Mouse (Mus musculus): Measurements from ENCODE around the gene Fubp3. TPM values are rescaled to one million over a fixed set of nuclear protein-coding genes. Genes with fewer than 3 reads are reported as not detected.

Gene Fubp3
- polyA plus RNA-seq (2012; fragmentation: generic; extraction: Trizol): 29.9 TPM
- long read RNA-seq, experiment 1, transcript Fubp3-205 (1 exons, 2,342 nt): major isoform, 16 of 35 reads
- long read RNA-seq, experiment 1, partial matches to known transcripts: 3 of 35 reads
- long read RNA-seq, experiment 1, other reads (novel, unspliced or antisense): 9 of 35 reads
- long read RNA-seq, experiment 2, transcript Fubp3-201 (18 exons, 3,648 nt): minor isoform, 56 of 299 reads
- long read RNA-seq, experiment 2, transcript Fubp3-202 (19 exons, 3,268 nt): major isoform, 92 of 299 reads
- long read RNA-seq, experiment 2, partial matches to known transcripts: 44 of 299 reads
- long read RNA-seq, experiment 2, other reads (novel, unspliced or antisense): 104 of 299 reads

DNA sequence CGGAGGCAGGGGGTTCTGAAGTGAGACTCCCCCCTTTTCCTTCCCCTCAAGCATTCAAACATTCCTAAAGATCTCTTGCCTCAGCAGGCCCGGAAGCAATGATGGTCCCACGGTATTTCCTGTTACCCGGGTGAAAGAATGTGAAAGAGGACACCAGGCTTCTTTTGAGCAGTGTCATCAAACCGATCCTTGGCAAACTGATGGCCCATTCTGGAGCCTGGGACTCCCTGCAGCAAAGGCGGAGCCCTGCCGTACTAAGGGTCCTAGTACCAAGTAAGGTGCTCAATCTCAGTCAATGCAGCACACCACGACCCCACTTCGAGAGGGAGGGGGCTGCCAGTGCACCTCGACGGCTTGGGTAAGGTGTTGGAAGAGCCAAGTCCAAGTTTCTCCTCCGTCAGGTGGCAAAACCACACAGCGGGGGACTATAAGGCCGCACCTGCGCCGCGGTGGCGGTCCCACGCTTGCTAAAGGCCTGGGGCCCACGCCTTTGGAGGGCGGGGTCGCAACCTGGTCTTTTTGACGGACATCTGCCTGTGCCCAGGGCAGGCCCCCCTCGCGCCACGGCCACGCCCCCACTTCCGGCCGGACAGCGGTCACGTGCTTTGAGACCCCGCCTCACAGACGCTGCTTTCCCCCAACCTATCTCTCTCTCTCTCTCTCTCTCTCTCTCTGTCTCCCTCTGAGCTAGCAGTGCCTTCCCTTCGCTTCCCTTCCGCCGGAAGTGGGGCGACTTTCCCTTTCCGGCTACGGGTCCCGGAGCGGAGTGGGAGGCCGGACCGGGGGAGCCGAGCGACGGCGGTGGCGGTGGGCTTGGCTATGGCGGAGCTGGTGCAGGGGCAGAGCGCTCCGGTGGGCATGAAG lies at the start of gene Fubp3:
TSS of gene Fubp3 (plus strand) at position 601 of the 864 bp plus-strand sequence.
- Histone ChIP-seq H3K79me3 (ENCODE audit: low read depth) (peaks cover 44% of the 10 kb centered on the region), H3K4me3 (ENCODE audit: insufficient read depth, poor library complexity, severe bottlenecking) (peak within 1 kb of the TSS; percentile 96), H3K79me2 (ENCODE audit: control insufficient read depth, insufficient read depth) (peaks cover 48% of the 10 kb centered on the region), H3ac (ENCODE audit: control insufficient read depth, insufficient read length, low read depth) (peak within 1 kb of the TSS; percentile 85), H3K36me3 (ENCODE audit: control insufficient read depth, insufficient read depth) (peaks cover 27% of the 10 kb centered on the region), H3K27me3 (ENCODE audit: control insufficient read depth, insufficient read depth, insufficient read length) (peaks cover 7% of the 10 kb centered on the region)
- no peak for TF ChIP-seq CEBPB (IDR thresholded peaks at IDR 0.05; ENCODE audit: low read depth)
- peak; percentile 94 for TF ChIP-seq USF1 (IDR thresholded peaks at IDR 0.05; ENCODE audit: low read depth)

DNA sequence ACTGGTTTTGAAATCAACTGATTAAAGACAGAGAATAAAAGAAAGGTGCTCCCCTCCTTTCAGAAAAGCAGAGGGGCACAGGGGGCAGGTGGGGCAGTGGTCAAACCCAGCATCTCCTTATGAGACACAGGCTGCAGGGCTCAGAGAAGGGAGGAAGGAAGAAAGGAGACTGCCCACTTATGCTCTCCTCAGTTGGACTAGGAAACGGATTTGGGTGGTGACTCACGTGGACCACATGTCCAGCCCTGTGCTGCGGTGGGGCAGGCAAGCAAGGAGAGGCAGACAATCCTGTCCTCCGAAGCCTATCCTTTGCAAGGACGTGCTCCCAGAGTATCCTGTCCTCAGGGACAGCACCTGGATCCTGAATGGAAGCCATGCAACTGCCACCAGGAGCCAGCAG lies 47.8 kb upstream of the Fubp3 start:
- TF ChIP-seq MAX (IDR thresholded peaks at IDR 0.05): no peak
- no peak for TF ChIP-seq MYOD1 (IDR thresholded peaks at IDR 0.05; ENCODE audit: control insufficient read depth, insufficient read length, low read depth)
- no peak for TF ChIP-seq MYOG (IDR thresholded peaks at IDR 0.05; ENCODE audit: control insufficient read depth, extremely low read depth, insufficient read length)
- TF ChIP-seq CEBPB (IDR thresholded peaks at IDR 0.05; ENCODE audit: low read depth): no peak
- no peak for TF ChIP-seq USF1 (IDR thresholded peaks at IDR 0.05; ENCODE audit: low read depth)
- peaks cover 4% of the 10 kb centered on the region for H3K36me3 ChIP-seq (ENCODE audit: control insufficient read depth, insufficient read depth)

DNA sequence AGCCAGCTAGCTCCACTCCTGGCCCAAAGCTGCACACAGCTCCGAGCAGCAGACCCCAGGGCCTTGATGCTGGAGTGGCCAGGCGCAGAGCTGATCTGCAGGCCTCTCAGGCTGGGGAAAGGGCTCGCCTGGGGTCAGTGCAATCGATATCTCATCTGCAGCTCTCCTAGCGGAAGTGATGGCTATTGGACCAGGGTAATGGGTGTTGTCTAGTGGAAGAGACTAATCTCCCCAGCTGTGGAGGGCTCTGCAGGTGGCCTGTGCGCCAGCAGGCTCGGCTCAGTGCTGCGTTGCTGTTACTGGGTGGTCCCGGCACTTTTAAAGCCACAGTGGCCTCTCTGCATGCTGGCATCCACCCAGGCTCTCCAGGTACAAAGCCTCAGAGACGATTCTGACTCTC lies 46.7 kb upstream of the Fubp3 start:
- Histone ChIP-seq H3K4me3 (ENCODE audit: insufficient read depth, poor library complexity, severe bottlenecking) (no peak overlapping the region), H3K79me2 (ENCODE audit: control insufficient read depth, insufficient read depth) (no peaks in the 10 kb centered on the region), H3ac (ENCODE audit: control insufficient read depth, insufficient read length, low read depth) (no peak overlapping the region), H3K79me3 (ENCODE audit: low read depth) (no peaks in the 10 kb centered on the region), H3K36me3 (ENCODE audit: control insufficient read depth, insufficient read depth) (no peaks in the 10 kb centered on the region), H3K27me3 (ENCODE audit: control insufficient read depth, insufficient read depth, insufficient read length) (peaks cover 5% of the 10 kb centered on the region)
- no peak for TF ChIP-seq CEBPB (IDR thresholded peaks at IDR 0.05; ENCODE audit: low read depth)
- no peak for TF ChIP-seq FOSL1 (IDR thresholded peaks at IDR 0.05; ENCODE audit: insufficient read depth, low read length, poor library complexity, severe bottlenecking)
- no peak for TF ChIP-seq CTCF (IDR thresholded peaks at IDR 0.05; ENCODE audit: control insufficient read depth, insufficient read depth, insufficient read length)
- TF ChIP-seq MYOD1 (IDR thresholded peaks at IDR 0.05; ENCODE audit: control insufficient read depth, insufficient read length, low read depth): no peak
- TF ChIP-seq MYOG (IDR thresholded peaks at IDR 0.05; ENCODE audit: control insufficient read depth, extremely low read depth, insufficient read length): no peak
- no peak for TF ChIP-seq USF1 (IDR thresholded peaks at IDR 0.05; ENCODE audit: low read depth)
- no peak for TF ChIP-seq MAX (IDR thresholded peaks at IDR 0.05)

More for the DNA sequence above, 47.8 kb upstream of the Fubp3 start:
- no peak overlapping the region for H3K4me3 ChIP-seq (ENCODE audit: insufficient read depth, poor library complexity, severe bottlenecking)
- no peaks in the 10 kb centered on the region for H3K27me3 ChIP-seq (ENCODE audit: control insufficient read depth, insufficient read depth, insufficient read length)
- no peaks in the 10 kb centered on the region for H3K79me3 ChIP-seq (ENCODE audit: low read depth)
- H3ac ChIP-seq (ENCODE audit: control insufficient read depth, insufficient read length, low read depth): peak overlapping the region; percentile 45
- no peaks in the 10 kb centered on the region for H3K79me2 ChIP-seq (ENCODE audit: control insufficient read depth, insufficient read depth)

DNA sequence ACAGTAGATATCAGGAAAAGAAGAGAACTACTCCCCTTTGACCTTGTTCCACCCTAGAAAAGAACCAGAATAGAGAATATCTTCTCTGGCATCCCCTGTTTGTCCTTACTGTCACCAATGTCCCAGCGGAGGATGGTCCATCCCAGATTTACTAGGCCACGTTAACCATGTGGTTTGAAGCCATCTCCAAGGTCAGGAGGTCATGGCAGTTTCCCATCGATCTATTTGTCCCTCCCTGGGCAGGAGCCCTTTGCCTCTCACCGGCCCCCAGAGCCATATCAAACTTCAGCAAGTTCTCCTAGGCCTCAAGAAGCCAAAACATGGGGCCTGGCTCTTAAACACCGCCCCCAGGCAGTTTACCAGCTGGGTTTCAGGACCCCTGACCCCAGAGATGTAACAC lies 42.2 kb upstream of the Fubp3 start:
- H3K79me3 ChIP-seq (ENCODE audit: low read depth): no peaks in the 10 kb centered on the region
- H3K4me3 ChIP-seq (ENCODE audit: insufficient read depth, poor library complexity, severe bottlenecking): no peak overlapping the region
- H3K79me2 ChIP-seq (ENCODE audit: control insufficient read depth, insufficient read depth): no peaks in the 10 kb centered on the region
- no peak for TF ChIP-seq MYOG (IDR thresholded peaks at IDR 0.05; ENCODE audit: control insufficient read depth, extremely low read depth, insufficient read length)
- TF ChIP-seq CEBPB (IDR thresholded peaks at IDR 0.05; ENCODE audit: low read depth): no peak
- TF ChIP-seq MYOD1 (IDR thresholded peaks at IDR 0.05; ENCODE audit: control insufficient read depth, insufficient read length, low read depth): no peak
- no peak overlapping the region for H3ac ChIP-seq (ENCODE audit: control insufficient read depth, insufficient read length, low read depth)
- H3K36me3 ChIP-seq (ENCODE audit: control insufficient read depth, insufficient read depth): no peaks in the 10 kb centered on the region
- peaks cover 5% of the 10 kb centered on the region for H3K27me3 ChIP-seq (ENCODE audit: control insufficient read depth, insufficient read depth, insufficient read length)

DNA sequence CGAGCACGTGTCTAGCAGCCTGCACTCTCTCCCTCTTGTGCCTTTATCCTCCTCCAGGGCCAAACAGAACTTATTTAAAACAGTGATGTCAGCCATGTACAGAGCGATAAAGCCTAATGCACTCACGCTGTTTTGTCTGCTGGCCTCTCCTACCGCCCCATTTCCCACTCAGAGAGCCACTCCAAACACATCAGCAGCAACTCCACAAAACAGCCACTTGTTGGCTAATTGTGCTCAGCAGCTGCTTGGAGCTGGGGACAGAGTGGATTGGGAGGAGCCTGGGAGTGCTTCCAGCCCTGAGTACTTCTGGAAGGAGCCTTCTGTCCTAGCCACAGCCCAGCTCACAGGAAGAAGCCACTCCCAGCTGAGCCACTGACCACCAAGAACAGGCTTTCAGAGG lies 35.4 kb upstream of the Fubp3 start:
- Histone ChIP-seq H3ac (ENCODE audit: control insufficient read depth, insufficient read length, low read depth) (peak overlapping the region; percentile 6), H3K4me3 (ENCODE audit: insufficient read depth, poor library complexity, severe bottlenecking) (no peak overlapping the region), H3K27me3 (ENCODE audit: control insufficient read depth, insufficient read depth, insufficient read length) (no peaks in the 10 kb centered on the region), H3K79me3 (ENCODE audit: low read depth) (no peaks in the 10 kb centered on the region), H3K36me3 (ENCODE audit: control insufficient read depth, insufficient read depth) (no peaks in the 10 kb centered on the region), H3K79me2 (ENCODE audit: control insufficient read depth, insufficient read depth) (no peaks in the 10 kb centered on the region)
- TF ChIP-seq MYOG (IDR thresholded peaks at IDR 0.05; ENCODE audit: control insufficient read depth, extremely low read depth, insufficient read length) (no peak), CTCF (IDR thresholded peaks at IDR 0.05; ENCODE audit: control insufficient read depth, insufficient read depth, insufficient read length) (no peak), MAX (IDR thresholded peaks at IDR 0.05) (no peak), MYOD1 (IDR thresholded peaks at IDR 0.05; ENCODE audit: control insufficient read depth, insufficient read length, low read depth) (no peak), USF1 (IDR thresholded peaks at IDR 0.05; ENCODE audit: low read depth) (no peak), CEBPB (IDR thresholded peaks at IDR 0.05; ENCODE audit: low read depth) (no peak)

DNA sequence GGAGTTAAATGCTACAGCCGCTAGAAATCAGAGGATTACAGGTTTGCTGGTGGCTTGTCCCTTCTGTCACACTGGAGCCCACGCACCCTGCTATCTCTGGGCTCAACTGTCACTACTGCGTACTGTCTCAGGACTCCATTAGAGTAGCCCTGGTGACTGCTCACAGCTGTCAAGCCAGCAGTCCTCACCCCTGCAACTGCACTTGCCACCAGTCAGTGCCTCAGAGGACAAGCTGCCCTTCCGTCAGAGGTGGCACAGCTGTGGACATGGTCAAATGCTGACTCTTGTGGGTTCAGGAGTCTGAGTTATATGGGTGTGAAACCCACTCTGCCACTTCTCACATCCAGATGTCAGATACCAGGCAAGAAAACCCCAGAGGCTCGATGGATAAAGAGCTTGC lies 33.7 kb upstream of the Fubp3 start:
- H3ac ChIP-seq (ENCODE audit: control insufficient read depth, insufficient read length, low read depth): no peak overlapping the region
- no peaks in the 10 kb centered on the region for H3K79me3 ChIP-seq (ENCODE audit: low read depth)
- H3K36me3 ChIP-seq (ENCODE audit: control insufficient read depth, insufficient read depth): no peaks in the 10 kb centered on the region
- no peaks in the 10 kb centered on the region for H3K27me3 ChIP-seq (ENCODE audit: control insufficient read depth, insufficient read depth, insufficient read length)
- no peaks in the 10 kb centered on the region for H3K79me2 ChIP-seq (ENCODE audit: control insufficient read depth, insufficient read depth)
- H3K4me3 ChIP-seq (ENCODE audit: insufficient read depth, poor library complexity, severe bottlenecking): no peak overlapping the region
- TF ChIP-seq CTCF (IDR thresholded peaks at IDR 0.05; ENCODE audit: control insufficient read depth, insufficient read depth, insufficient read length): no peak
- TF ChIP-seq MAX (IDR thresholded peaks at IDR 0.05): no peak
- no peak for TF ChIP-seq FOSL1 (IDR thresholded peaks at IDR 0.05; ENCODE audit: insufficient read depth, low read length, poor library complexity, severe bottlenecking)
- TF ChIP-seq USF1 (IDR thresholded peaks at IDR 0.05; ENCODE audit: low read depth): no peak
- no peak for TF ChIP-seq CEBPB (IDR thresholded peaks at IDR 0.05; ENCODE audit: low read depth)
- TF ChIP-seq MYOG (IDR thresholded peaks at IDR 0.05; ENCODE audit: control insufficient read depth, extremely low read depth, insufficient read length): no peak
- TF ChIP-seq MYOD1 (IDR thresholded peaks at IDR 0.05; ENCODE audit: control insufficient read depth, insufficient read length, low read depth): no peak
